Mouse (Mus musculus): ENCODE results near the gene Ap1g2.

GRCm38 (mm10) chr14:55077481-55078365 is 28.7 kb downstream of the Ap1g2 start:
- TF ChIP-seq CTCF (IDR thresholded peaks at IDR 0.05; ENCODE audit: low read depth) (no peak), EP300 (IDR thresholded peaks at IDR 0.05; ENCODE audit: low read depth) (no peak)

Data from heart, postnatal 0 days (tissue).